Mouse (Mus musculus) stomach, postnatal 0 days (tissue): Measurements from ENCODE around the gene Cstf3. TPM values are rescaled to one million over a fixed set of nuclear protein-coding genes. Genes with fewer than 3 reads are reported as not detected.
A peak's percentile ranks its signal among the peaks of the same experiment; 100 is the strongest.

Source experiments
- ATAC-seq: fragments of 200-750 bp; cut with Nextera tagmentation; 2 replicates; pipeline ENCODE4 v1.8.0; 2017; ENCODE audit not compliant: low FRiP score, low TSS enrichment
- DNase-seq: peaks from one replicate; pipeline ENCODE4 v3.0.0-alpha.2; 2016; ENCODE audit warnings: low spot score
- H3K27ac ChIP-seq: fragments of 300-500 bp; sonication (generic); replicated peaks from 2 replicates; pipeline ENCODE4 v1.5.1; 2014; ENCODE audit warnings: mild to moderate bottlenecking, control low read depth
- H3K27me3 ChIP-seq: fragments of 300-500 bp; sonication (generic); 2 replicates; pipeline ENCODE4 v1.6.1; 2014; ENCODE audit warnings: low read length; ENCODE audit not compliant: control insufficient read depth, insufficient read depth
- H3K36me3 ChIP-seq: fragments of 300-500 bp; sonication (generic); 2 replicates; pipeline ENCODE4 v1.6.1; 2014; ENCODE audit warnings: low read length, mixed read lengths; ENCODE audit not compliant: control insufficient read depth, insufficient read depth
- H3K4me1 ChIP-seq: fragments of 300-500 bp; sonication (generic); replicated peaks from 2 replicates; pipeline ENCODE4 v1.6.1; 2014; ENCODE audit warnings: antibody characterized with exemption; ENCODE audit not compliant: control insufficient read depth, insufficient read depth
- H3K4me2 ChIP-seq: fragments of 300-500 bp; sonication (generic); replicated peaks from 2 replicates; pipeline ENCODE4 v1.6.1; 2014; ENCODE audit warnings: low read depth, mild to moderate bottlenecking, control low read depth, moderate library complexity
- H3K4me3 ChIP-seq: fragments of 300-500 bp; sonication (generic); 2 replicates; pipeline ENCODE4 v1.5.1; 2014; ENCODE audit warnings: low read depth, low read length, control low read depth
- H3K9ac ChIP-seq: fragments of 300-500 bp; sonication (generic); 2 replicates; pipeline ENCODE4 v1.6.1; 2014; ENCODE audit warnings: mild to moderate bottlenecking, low read length, control low read depth, mixed read lengths
- H3K9me3 ChIP-seq: fragments of 300-500 bp; sonication (generic); 2 replicates; pipeline ENCODE4 v1.6.1; 2016; ENCODE audit warnings: low read length; ENCODE audit not compliant: control insufficient read depth
- CTCF ChIP-seq: IDR thresholded peaks from 2 replicates; pipeline ENCODE4 v1.5.1; 2016; ENCODE audit warnings: antibody characterized with exemption, low read depth, mild to moderate bottlenecking, moderate library complexity
- EP300 ChIP-seq: optimal IDR thresholded peaks from 2 replicates; pipeline ENCODE3; 2016; ENCODE audit warnings: antibody characterized with exemption
- WGBS: fragments of 180-500 bp; shearing (Covaris S2); extraction: QIAGEN DNeasy Blood & Tissue Kit; methylation state at CpG from one replicate; pipeline ENCODE4 v1.1.7; 2014; 5-methylcytosine and 5-hydroxymethylcytosine counted together
- polyA plus RNA-seq: library from polyadenylated mRNA; unstranded; fragments of >200 nt; fragmentation: Nextera tagmentation; extraction: Ambion mirVana; gene quantifications from 2 replicates; pipeline ENCODE4 v1.2.1, GENCODE M21; 2015

Gene Cstf3
- polyA plus RNA-seq, 1 experiment from 2014 or later: 32.9 TPM

DNA sequence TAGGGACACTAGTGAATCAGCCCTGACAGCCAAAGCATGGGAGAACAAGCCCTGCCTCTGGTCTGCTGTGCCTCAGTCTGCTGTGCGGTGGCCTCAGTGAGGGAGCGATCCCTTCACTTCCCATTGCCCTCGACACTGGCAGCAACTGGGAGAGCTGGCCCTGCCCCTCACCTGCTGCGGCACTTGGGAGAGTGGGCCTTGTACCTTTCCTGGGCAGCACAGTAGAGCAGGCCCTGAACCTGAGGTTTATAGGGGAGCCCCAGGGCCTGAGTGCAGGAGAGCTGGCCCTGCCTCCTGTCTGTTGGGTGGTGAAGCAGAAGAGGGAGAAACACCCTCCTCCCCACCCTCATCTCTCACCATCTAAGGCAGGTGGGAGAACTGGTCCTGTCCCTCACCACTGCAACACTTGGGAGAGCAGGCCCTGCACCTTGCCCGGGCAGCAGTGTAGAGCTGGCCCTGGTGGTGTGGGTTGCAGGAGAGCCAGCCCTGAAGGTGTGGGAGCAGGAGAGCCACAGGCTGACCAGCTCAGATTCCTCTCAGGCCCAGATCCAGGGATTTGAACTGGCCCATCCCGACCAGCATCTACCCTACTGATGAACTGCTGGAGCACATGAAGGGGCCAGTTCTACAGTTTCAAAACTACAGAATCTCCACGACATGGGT is 10.4 kb upstream of the Cstf3 start:
- H3K4me2 ChIP-seq: no peak overlapping the region
- H3K27ac ChIP-seq: no peak overlapping the region
- H3K4me1 ChIP-seq: no peaks in the 10 kb centered on the region
- TF ChIP-seq CTCF (no peak), EP300 (no peak)
- H3K9ac ChIP-seq: no peak overlapping the region
- ATAC-seq (no peak), DNase-seq (no peak)
- 85% methylated on average over 7 of the region's 7 CpGs for WGBS
- H3K36me3 ChIP-seq: no peaks in the 10 kb centered on the region
- no peaks in the 10 kb centered on the region for H3K27me3 ChIP-seq
- no peak overlapping the region for H3K4me3 ChIP-seq
- no peaks in the 10 kb centered on the region for H3K9me3 ChIP-seq

GRCm38 (mm10) chr2:104581281-104581879 is 8.9 kb upstream of the Cstf3 start:
- Histone ChIP-seq H3K9ac (no peak overlapping the region), H3K27me3 (no peaks in the 10 kb centered on the region), H3K4me1 (no peaks in the 10 kb centered on the region), H3K4me3 (no peak overlapping the region), H3K27ac (no peak overlapping the region), H3K36me3 (no peaks in the 10 kb centered on the region), H3K4me2 (no peak overlapping the region), H3K9me3 (no peaks in the 10 kb centered on the region)
- peak; percentile 45; the same call in 1 of the 2 replicates for ATAC-seq
- WGBS: 44% methylated on average over 9 of the region's 9 CpGs
- DNase-seq: no peak
- TF ChIP-seq CTCF: no peak
- TF ChIP-seq EP300: no peak

- ATAC-seq: no peak
- 58% methylated on average over 6 of the region's 6 CpGs for WGBS
- no peak overlapping the region for H3K27ac ChIP-seq
- H3K27me3 ChIP-seq: no peaks in the 10 kb centered on the region
- TF ChIP-seq CTCF: no peak
- TF ChIP-seq EP300: no peak
- no peaks in the 10 kb centered on the region for H3K9me3 ChIP-seq
- no peaks in the 10 kb centered on the region for H3K36me3 ChIP-seq
- H3K4me1 ChIP-seq: no peaks in the 10 kb centered on the region
- H3K4me2 ChIP-seq: no peak overlapping the region
- no peak overlapping the region for H3K9ac ChIP-seq
- no peak overlapping the region for H3K4me3 ChIP-seq
- no peak for DNase-seq
Observed at GRCm38 (mm10) chr2:104583032-104583431, 7.3 kb upstream of the Cstf3 start.

DNA sequence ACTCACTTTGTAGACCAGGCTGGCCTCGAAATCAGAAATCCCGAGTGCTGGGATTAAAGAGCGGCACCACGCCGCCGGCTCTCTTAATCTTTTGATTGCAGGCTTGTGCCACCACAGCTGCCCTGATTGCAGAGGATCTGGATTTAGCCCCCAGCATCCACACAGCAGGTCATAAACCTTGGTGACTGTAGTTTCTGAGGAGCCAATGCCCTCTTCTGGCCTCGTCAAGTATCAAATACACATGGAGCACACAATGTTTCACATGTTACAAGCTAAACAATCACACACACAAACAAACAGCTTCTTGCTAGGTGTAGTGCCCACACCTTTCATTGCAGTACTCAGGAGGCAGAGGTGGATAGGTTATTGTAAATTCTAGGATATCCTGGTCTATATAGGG is 6.1 kb upstream of the Cstf3 start:
- Histone ChIP-seq H3K4me3 (no peak overlapping the region), H3K36me3 (no peaks in the 10 kb centered on the region), H3K9ac (no peak overlapping the region), H3K9me3 (no peaks in the 10 kb centered on the region), H3K27ac (no peak overlapping the region), H3K4me1 (no peaks in the 10 kb centered on the region), H3K4me2 (no peak overlapping the region), H3K27me3 (no peaks in the 10 kb centered on the region)
- WGBS: 86% methylated on average over 7 of the region's 7 CpGs
- DNase-seq: no peak
- TF ChIP-seq EP300 (no peak), CTCF (peak; percentile 38)
- ATAC-seq: no peak

GRCm38 (mm10) chr2:104585645-104586044 is 4.7 kb upstream of the Cstf3 start:
- Histone ChIP-seq H3K9me3 (no peaks in the 10 kb centered on the region), H3K27me3 (no peaks in the 10 kb centered on the region), H3K4me2 (no peak overlapping the region), H3K9ac (no peak overlapping the region), H3K36me3 (no peaks in the 10 kb centered on the region), H3K4me1 (no peaks in the 10 kb centered on the region), H3K4me3 (no peak overlapping the region), H3K27ac (no peak overlapping the region)
- ATAC-seq (no peak), DNase-seq (no peak)
- WGBS: 26% methylated on average over 2 of the region's 2 CpGs
- no peak for TF ChIP-seq EP300
- TF ChIP-seq CTCF: peak; percentile 73

DNA sequence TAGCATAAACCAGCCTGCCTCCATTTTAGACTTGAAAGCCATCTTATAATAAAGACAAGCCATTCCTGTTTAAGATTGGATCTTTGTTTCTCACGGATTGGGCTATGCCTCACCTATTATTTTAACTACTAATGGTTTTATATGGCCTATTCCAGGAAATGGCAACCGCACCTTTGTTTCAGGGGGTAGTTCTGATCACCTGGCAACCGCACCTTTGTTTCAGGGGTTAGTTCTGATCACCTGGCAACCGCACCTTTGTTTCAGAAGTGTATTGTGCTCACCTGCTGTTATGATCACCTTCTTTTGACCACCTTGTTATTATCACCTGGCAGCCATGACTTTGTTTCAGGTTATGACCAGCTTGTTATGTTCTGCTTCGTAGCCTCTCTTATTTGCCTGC is 1.8 kb upstream of the Cstf3 start:
- Histone ChIP-seq H3K4me2 (no peak overlapping the region), H3K9ac (no peak overlapping the region), H3K36me3 (no peaks in the 10 kb centered on the region), H3K9me3 (no peaks in the 10 kb centered on the region), H3K4me1 (no peaks in the 10 kb centered on the region), H3K4me3 (no peak overlapping the region), H3K27me3 (no peaks in the 10 kb centered on the region), H3K27ac (no peak overlapping the region)
- DNase-seq: no peak
- TF ChIP-seq CTCF: no peak
- TF ChIP-seq EP300: no peak
- no peak for ATAC-seq
- WGBS: 94% methylated on average over 5 of the region's 5 CpGs
